Mouse (Mus musculus) left cerebral cortex, adult 2 months (tissue): Measurements from ENCODE around the gene Zfp385b. TPM values are rescaled to one million over a fixed set of nuclear protein-coding genes. Genes with fewer than 3 reads are reported as not detected.
A peak's percentile ranks its signal among the peaks of the same experiment; 100 is the strongest.

Source experiments
- DNase-seq, 2 experiments: peaks; one replicate each; pipeline ENCODE4 v3.0.0; 2021 to 2022; ENCODE audit warnings: low spot score in 2 of 2, mixed read lengths in 1 of 2; ENCODE audit errors: extremely low spot score in 1 of 2
- H3K27ac ChIP-seq: fragments of 200-600 bp; 2 replicates; pipeline ENCODE4 v1.8.1; 2022
- H3K4me3 ChIP-seq: fragments of 200-600 bp; 2 replicates; pipeline ENCODE4 v1.8.1; 2022
- CTCF ChIP-seq: fragments of 200-600 bp; IDR thresholded peaks from 2 replicates; pipeline ENCODE4 v1.8.1; 2022; ENCODE audit warnings: antibody characterized with exemption, mild to moderate bottlenecking, moderate library complexity
- intact Hi-C: fragments of 180-260 bp; cut with DNase I; formaldehyde crosslinking; loops from one replicate; pipeline ENCODE4 v1.15.1; 2025
- total RNA-seq, 2 experiments: library from RNA; stranded (reverse); gene quantifications; 2 replicates each; pipeline ENCODE4 v1.2.3; 2021

Gene Zfp385b
- total RNA-seq, 2 experiments from 2014 or later, result 47.8 to 54.1 TPM

- H3K27ac ChIP-seq, result no peak overlapping the region
- TF ChIP-seq CTCF, result no peak
- intact Hi-C loops, result no loop called here
These were observed 200.8 kb downstream of the Zfp385b start for GRCm38 (mm10) chr2:77618686-77619085.

GRCm38 (mm10) chr2:77610303-77610991, 209.0 kb downstream of the Zfp385b start:
- H3K27ac ChIP-seq, result no peak overlapping the region
- intact Hi-C loops, result no loop called here
- H3K4me3 ChIP-seq, result no peak overlapping the region
- DNase-seq, result no peak
- TF ChIP-seq CTCF, result no peak

More at GRCm38 (mm10) chr2:77618686-77619085, 200.8 kb downstream of the Zfp385b start:
- H3K4me3 ChIP-seq, result no peak overlapping the region
- no peak for DNase-seq

GRCm38 (mm10) chr2:77609452-77609851, 210.0 kb downstream of the Zfp385b start:
- no peak for TF ChIP-seq CTCF
- Histone ChIP-seq H3K4me3 (no peak overlapping the region), H3K27ac (no peak overlapping the region)
- intact Hi-C loops, result no loop called here
- no peak for DNase-seq

DNA sequence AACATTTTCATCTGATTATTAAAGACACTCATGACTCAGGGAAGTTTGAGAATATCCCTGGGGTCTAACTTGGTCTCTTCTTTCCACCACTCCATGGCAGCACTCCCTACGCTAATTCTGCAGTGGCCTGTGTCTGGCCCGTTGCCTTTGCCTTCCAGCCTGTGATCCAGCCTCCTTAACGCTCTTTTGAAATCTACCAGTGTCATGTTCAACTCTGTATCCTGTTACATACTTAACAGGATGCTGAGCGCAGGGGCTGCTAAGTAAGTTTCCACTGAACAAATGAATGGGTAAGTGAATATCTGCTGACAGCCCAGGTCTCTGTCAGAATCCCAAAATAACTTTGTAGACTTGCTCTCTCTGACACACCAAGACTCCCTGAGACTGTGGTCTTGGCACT, 210.8 kb downstream of the Zfp385b start:
- no peak for TF ChIP-seq CTCF
- DNase-seq, result no peak
- no peak overlapping the region for H3K27ac ChIP-seq

GRCm38 (mm10) chr2:77593461-77593860, 226.0 kb downstream of the Zfp385b start:
- intact Hi-C loops, result loop anchor here (5.0 kb wide), 1 partner anchor 109 kb away; no protein-coding TSS in a partner anchor
- DNase-seq, result no peak
- Histone ChIP-seq H3K27ac (no peak overlapping the region), H3K4me3 (no peak overlapping the region)
- TF ChIP-seq CTCF, result no peak

More for the DNA sequence above, 210.8 kb downstream of the Zfp385b start:
- no peak overlapping the region for H3K4me3 ChIP-seq
- intact Hi-C loops, result no loop called here

DNA sequence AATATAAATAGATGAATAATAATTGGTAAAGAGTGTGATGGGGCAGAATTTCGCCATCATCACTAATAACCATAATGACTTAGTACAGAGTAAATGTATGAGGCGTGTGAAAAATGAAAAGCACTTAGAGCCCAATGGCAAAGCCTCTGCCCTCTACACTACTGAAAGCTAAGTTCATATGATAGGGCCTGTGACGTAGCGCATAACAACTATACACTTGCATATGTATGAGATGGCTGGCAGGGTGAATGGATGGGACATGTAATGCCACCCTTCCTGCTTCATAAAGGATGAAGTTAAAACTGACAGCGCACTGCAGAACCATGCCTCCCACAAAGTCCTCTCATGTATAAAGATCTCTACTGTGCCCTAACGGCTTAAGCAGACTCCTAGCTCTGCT, 226.9 kb downstream of the Zfp385b start:
- Histone ChIP-seq H3K27ac (no peak overlapping the region), H3K4me3 (no peak overlapping the region)
- intact Hi-C loops, result loop anchor here (5.0 kb wide), 1 partner anchor 110 kb away; no protein-coding TSS in a partner anchor
- no peak for DNase-seq
- TF ChIP-seq CTCF, result no peak

- peak overlapping the region; percentile 22 for H3K4me3 ChIP-seq
- peak overlapping the region; percentile 77 for H3K27ac ChIP-seq
- peak; percentile 26 to 48 for DNase-seq
- intact Hi-C loops, result no loop called here
- TF ChIP-seq CTCF, result no peak
These were observed 230.1 kb downstream of the Zfp385b start for GRCm38 (mm10) chr2:77589205-77589901.

GRCm38 (mm10) chr2:77587387-77587786, 232.1 kb downstream of the Zfp385b start:
- H3K4me3 ChIP-seq, result no peak overlapping the region
- intact Hi-C loops, result no loop called here
- TF ChIP-seq CTCF, result no peak
- no peak overlapping the region for H3K27ac ChIP-seq
- no peak for DNase-seq

DNA sequence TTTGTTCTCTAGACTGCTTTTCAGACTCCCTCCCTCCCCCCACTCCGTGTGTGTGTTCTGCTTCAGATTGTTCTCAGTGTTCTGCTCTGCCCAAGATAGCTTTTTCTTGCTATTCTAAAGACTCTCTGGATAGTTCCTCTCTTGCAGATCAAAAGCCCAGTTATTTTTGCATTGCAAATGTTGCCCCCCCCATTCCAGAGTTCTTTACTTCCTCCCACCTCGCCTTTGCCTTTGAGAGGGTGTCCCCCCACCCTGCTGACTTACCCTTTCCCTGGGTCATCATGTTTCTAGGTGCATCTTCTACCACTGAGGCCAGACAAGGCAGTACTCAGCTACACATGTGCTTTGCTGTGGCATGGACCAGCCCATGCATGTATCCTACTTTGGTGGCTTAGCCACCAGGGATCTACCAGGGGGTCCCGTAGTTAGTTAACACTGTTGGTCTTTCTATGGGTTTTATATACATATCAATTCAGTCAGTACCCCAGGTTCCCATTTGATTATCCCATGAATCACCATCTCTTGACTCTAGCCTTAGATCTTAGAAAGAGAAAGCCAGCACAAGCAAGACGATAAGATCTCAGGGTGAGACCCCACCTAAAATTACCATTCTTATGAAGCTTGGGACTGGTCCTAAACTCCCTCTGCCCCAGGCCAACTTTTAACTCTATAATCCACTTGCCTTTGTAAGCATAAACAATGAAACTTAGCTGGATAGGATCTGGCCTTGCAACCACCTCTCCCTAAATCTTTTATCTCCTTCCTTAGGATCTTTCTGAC, 232.7 kb downstream of the Zfp385b start:
- no peak for TF ChIP-seq CTCF
- H3K4me3 ChIP-seq, result no peak overlapping the region
- intact Hi-C loops, result no loop called here
- no peak overlapping the region for H3K27ac ChIP-seq
- DNase-seq, result no peak

DNA sequence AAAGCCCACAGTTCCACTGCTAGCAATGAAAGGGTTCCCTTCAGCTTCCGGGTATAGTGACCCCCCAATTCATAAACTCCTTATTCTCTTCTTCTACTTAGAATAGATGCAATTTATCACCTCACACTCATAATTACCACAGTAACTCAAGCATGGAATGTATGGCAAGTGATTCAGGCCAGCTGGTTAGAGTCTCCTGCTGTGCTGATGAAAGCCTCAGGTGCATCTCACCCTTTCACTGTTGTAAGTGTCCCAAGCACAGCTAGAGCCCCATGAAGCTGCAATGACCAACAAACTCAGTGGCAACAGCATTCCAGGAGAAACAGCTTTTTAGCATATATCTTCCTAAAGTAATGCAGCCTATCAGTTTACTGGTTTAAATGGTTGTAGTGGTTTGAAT, 235.9 kb downstream of the Zfp385b start:
- intact Hi-C loops, result no loop called here
- Histone ChIP-seq H3K27ac (no peak overlapping the region), H3K4me3 (no peak overlapping the region)
- no peak for TF ChIP-seq CTCF
- DNase-seq, result no peak

DNA sequence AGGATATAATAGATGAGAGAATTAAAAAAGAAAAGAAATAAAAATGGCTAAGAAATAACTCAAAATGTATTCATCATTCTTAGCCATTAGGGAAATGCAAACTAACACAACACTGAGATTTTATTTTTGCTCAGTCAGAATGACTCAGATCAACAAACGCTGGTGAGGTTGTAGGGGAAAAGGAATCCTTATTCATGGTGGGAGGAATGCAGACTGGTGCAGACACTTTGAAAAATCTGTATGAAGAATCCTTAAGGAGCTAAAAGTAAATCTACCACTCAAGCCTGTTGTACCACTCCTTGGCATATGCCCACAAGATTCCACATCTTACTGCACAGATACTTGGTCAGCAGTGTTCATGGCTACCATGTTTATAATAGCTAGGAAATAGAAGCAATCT, 242.9 kb downstream of the Zfp385b start:
- no peak for TF ChIP-seq CTCF
- no peak for DNase-seq
- H3K27ac ChIP-seq, result peak overlapping the region; percentile 24; the same call in 1 of the 2 replicates
- intact Hi-C loops, result no loop called here
- no peak overlapping the region for H3K4me3 ChIP-seq
